Mouse (Mus musculus) lung, adult 18-20 months (tissue): Measurements from ENCODE around the gene Klc2.

Experiments
- DNase-seq, 2 experiments: peaks; one replicate each; pipeline ENCODE4 v3.0.0; 2022; ENCODE audit warnings: mixed read lengths in 2 of 2

Gene Klc2

DNA sequence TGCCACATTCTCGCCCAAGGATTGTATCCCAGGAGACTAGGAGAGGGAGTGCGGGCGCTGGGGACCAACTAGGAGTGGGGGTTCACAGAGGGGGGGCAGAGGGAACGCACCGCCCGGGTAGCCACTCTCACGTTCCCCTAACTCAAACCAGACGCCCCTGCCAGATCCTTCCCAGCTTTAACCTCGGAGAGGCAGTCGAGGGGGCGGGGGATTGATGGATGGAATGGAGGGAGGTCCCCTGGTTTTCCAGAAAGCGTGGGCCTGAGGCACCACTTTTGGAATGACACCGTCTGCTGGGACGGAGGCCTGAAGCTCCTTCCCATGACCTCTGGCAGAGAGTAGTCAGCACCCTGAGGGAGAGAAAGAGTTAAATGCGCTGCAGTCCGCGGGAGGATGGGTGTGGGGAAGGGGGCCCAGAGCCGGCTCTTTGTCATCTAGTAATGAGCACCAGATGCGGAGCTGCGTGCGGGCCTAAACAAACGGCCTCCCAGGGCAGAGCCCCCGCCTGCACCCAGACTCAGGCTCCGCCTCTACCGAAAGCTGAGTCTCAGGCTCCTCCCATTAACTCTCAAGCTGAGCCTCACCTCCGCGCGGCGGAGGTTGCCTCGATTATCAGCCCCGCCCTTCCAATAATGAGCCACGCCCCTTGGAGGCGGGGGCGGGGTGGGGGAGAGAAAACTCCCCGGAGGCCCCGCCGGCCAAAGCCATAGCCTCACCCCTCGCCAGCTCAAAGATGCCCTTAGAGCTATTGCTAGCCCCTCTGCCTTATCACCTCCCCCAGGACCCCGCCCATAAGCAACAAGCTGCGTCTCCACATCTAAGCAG is 46.6 kb downstream of the Klc2 start:
- peak; percentile 84 to 87 for DNase-seq

DNA sequence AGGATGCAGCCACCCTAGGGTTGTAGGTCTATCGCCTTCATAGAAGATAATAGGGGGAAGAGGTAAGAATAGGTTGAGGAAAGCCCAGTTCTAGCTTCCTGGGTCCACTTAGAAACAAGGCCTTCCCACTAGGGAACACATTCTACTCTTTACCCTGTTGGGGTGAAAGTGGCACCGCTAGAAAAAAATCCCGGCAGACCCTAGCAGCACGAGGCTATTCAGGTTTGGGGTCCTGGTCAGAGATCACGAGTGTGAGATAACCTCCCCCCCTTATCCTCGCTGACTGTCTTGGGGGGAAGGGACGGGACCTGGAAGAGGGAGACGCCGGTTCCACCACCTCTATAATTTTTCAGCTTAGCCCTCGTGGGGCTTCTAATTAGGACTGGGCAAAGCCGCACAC is 47.3 kb downstream of the Klc2 start:
- DNase-seq, result no peak

DNA sequence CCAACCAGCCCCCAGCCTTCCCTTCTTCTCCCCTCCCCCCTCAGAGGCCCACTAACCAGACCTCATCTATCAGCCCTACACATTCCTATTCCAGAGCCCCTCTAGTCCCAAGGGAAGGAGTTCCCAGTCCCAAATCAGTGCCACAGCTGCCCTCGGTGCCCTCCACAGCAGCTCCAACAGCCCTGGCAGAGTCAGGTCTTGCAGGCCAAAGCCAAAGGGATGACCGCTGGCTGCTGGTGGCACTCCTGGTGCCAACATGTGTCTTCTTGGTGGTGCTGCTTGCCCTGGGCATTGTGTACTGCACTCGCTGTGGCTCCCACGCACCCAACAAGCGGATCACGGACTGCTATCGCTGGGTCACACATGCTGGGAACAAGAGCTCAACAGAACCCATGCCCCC is 48.4 kb downstream of the Klc2 start:
- DNase-seq, result no peak

DNA sequence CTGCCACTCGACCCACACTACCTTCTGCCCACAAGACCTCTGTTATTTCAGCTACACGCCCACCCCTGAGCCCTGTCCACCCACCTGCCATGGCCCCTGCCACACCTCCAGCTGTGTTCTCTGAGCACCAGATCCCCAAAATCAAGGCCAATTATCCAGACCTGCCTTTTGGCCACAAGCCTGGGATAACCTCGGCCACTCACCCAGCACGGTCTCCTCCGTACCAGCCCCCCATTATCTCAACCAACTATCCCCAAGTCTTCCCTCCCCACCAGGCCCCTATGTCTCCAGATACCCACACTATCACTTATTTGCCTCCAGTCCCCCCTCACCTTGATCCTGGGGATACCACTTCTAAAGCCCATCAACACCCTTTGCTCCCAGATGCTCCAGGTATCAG is 48.9 kb downstream of the Klc2 start:
- no peak for DNase-seq

DNA sequence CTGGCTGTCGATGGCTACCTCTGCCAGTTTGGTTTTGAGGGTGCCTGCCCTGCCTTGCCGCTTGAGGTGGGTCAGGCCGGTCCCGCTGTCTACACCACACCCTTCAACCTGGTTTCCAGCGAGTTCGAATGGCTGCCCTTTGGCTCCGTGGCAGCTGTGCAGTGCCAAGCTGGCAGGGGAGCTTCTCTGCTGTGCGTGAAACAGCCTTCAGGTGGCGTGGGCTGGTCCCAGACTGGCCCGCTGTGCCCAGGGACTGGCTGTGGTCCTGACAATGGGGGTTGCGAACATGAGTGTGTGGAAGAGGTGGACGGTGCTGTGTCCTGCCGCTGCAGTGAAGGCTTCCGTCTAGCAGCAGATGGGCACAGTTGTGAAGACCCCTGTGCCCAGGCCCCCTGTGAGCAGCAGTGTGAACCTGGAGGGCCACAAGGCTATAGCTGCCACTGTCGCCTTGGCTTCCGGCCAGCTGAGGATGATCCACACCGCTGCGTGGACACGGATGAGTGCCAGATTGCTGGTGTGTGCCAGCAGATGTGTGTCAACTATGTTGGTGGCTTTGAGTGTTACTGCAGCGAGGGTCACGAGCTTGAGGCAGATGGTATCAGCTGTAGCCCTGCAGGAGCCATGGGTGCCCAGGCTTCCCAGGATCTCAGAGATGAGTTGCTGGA is 49.7 kb downstream of the Klc2 start:
- DNase-seq, result no peak

DNA sequence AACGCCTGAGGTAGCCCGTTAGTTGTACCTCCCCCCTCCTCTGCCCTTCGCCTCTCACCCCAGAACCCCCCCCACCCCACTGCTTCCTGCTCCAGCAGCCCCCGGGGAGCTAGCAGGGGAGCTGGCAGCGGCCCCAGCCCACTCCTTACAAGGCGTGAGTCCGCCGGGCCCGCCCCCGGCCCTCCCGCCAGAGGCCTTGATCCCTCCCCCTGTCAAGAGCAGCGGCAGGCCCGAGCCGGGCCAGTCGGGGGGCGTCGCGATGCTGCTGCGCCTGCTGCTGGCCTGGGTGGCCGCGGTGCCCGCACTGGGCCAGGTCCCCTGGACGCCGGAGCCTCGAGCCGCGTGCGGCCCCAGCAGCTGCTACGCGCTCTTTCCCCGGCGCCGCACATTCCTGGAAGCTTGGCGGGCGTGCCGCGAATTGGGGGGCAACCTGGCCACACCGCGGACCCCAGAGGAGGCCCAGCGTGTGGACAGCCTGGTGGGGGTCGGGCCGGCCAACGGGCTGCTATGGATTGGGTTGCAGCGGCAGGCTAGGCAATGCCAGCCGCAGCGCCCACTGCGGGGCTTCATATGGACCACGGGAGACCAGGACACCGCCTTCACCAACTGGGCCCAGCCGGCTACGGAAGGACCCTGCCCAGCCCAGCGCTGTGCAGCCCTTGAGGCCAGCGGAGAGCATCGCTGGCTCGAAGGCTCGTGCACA is 50.3 kb downstream of the Klc2 start, which contains the start of gene Cd248:
Gene Cd248 (plus strand): TSS at position 212 of the 703 bp plus-strand sequence.
- peak; percentile 49 to 59 for DNase-seq

DNA sequence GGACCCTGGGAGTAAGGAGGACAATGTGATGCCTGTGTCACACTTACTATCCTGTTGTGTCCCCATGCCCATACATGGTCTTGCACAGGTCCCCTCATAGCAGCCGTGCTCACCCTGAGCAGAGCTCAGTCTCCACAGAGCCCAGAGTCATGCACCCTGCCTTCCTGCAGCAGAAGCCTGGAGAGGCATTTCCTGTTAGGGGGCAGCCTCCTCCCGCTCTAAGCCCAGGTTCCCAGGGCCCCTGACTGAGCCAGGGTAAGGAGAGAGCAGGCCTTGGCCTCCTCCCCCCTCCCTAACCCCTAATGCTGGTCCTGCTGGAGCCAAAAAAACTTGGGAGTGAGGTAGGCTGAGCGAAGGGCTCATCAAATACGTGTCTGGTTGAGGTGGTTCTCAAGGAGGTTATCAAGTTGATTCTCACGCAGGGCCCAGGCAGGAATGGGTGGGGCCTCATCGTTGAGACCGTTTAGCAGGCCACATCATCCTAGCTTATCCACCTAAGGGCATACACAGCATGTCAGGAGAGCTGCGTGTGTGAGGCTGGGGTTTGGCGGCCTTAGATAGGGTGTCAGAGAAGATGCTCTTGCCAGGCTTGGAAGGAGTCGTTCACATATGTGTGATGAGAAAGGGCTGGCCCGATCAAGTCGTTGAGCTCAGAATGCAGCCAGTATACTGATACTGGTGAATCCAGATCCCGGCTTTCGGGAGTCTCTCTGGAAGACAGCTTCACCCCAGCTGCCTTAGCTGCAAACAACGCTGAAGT is 51.1 kb downstream of the Klc2 start:
- no peak for DNase-seq

DNA sequence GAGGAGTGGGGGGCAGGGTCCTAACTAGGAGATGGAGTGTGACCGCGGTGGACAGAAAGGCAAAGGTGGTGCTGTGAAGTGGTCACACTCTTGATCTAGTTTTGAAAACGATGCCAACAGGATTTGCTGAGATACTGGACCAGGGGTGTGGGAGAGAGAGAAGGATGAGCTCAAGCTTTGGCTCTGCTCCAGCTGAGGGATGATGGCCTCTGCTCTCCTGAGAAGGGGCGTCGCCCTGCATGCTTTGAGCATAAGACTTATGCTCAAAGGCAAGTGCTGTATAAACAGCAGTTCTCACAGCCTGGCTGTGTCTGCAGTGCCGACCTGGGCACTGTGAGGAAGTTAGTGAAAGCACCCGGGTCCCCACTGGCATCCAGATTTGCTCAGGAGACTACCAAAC is 53.3 kb downstream of the Klc2 start:
- peak in 1 of 2 experiments; percentile 37 for DNase-seq

DNA sequence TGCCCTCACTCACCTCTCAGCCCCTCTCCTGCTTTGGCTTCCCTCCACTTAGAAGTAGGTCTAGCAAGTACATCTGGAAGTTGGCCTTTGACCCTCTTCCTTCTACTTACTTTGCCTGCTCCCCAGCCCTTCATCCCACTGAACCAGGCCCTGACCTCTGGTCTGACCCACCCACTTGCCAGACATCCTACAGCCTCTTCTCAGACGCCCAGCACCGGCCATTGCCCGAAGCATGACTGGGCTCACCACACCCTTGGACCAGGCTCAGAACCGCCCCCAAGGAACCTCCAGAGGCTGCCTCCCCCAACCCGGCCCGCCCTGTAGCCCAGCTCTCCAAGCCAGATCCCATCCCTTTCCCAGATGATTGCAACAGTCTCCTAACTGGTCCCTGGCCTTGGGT is 55.9 kb downstream of the Klc2 start:
- DNase-seq, result peak in 1 of 2 experiments; percentile 42

DNA sequence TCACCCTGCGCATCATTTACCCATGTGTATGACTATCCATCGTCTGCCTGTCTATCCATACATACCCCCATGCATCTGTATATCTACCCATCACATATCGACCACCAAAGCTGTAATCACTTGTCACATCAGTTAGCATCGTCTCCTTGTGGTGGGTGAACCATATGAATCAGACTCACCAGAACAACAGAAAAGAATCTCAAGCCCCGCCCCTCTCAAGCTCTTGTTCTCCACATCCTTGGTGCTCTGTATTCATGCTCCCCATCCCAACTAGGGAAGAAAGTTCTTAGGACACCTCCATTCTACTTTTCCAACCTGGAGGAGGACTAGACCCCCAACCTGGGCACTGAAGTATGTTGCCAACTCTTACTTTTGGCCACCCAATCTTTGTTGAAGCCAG is 56.3 kb downstream of the Klc2 start:
- DNase-seq, result no peak

DNA sequence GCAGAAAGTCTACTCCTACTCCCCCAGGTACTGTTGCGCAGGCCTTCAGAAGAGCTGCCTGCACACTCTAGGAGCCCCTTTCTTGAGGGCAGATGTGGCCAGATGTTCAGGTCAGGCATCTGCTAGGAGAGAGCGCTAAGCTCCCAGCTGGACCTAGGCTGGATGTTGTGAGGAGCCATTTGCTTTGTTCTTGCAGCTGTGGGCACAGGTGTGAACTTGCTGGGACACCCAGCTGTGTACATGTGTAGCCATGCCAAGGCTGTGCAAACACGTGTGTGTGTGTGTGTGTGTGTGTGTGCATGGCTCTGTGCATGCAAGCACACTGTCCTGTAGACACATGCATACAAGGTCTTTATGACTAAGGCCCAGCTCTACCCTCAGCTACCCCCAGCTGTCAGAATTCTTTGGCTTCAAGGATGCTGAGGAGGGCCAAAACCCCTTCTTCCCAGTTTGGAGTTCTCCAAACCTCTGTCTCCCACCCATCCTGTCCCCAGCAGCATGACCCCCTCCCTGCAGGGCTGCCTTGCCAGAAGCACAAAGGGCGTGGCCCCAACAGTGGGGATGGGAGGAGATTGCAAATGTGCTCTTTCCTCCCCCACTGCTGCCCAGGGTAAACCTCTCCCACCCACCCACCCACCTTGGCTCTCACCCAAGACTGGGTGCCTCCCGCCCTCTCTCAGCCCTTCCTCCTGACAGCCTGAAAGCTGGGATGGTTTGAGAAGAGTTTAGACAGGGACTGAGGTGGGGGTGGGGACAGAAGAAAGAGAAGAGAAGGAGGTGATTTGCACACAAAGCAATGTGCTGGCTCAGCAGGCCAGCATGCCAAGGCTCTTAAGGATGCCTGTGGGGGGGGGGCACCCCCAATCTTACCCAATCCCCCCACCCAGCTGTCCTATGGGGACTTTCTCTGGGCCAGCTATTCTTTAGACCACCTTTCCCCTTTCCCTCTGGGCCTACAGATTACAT is 57.7 kb downstream of the Klc2 start:
- DNase-seq, result peak in 1 of 2 experiments; percentile 42

DNA sequence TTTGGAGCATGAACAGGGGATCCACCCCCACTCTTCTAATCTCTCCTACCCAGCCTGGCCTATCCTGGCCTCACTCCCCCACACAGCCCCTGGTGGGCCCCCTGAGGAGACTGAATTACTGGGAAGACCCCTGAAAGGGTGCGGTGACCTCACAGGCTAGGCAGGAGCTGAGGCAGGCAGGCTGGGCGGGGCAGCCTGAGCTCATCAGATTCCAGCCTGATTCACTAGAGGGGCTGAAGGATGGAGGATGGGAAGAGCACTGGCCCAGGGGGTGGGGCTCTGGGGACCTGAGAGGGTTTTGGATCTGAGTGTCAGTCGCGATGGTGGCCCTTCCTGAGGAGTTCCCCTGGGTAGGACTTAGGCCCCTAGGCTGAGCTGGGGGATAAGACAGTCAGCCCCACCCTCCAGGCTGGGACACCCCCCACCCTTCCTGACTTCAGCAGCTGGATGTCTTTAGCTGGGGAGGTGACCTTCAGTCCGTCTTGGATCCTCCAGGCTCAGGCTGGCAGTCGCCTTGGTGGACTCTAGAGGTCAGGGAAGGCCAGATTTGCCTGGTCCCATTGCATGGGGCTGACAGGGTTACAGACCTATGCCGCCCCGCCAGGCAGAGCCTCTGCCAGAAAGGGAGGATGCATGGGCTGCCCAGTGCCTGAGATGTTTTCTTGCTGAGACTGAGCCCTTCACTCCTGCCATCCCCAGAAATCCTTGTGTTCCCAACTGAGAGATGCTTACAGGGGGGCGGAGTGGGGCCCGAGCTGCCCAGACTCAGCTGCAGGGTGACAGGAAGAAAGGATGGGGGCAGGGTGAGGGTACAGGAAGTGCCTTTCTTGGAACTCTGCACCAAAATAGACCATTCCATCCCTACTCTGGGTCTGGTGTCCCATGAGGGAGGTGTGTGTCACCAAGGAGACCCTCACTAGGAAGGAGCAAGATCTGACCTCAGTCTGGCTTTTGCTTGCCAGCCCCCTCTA is 59.3 kb downstream of the Klc2 start:
- DNase-seq, result no peak

DNA sequence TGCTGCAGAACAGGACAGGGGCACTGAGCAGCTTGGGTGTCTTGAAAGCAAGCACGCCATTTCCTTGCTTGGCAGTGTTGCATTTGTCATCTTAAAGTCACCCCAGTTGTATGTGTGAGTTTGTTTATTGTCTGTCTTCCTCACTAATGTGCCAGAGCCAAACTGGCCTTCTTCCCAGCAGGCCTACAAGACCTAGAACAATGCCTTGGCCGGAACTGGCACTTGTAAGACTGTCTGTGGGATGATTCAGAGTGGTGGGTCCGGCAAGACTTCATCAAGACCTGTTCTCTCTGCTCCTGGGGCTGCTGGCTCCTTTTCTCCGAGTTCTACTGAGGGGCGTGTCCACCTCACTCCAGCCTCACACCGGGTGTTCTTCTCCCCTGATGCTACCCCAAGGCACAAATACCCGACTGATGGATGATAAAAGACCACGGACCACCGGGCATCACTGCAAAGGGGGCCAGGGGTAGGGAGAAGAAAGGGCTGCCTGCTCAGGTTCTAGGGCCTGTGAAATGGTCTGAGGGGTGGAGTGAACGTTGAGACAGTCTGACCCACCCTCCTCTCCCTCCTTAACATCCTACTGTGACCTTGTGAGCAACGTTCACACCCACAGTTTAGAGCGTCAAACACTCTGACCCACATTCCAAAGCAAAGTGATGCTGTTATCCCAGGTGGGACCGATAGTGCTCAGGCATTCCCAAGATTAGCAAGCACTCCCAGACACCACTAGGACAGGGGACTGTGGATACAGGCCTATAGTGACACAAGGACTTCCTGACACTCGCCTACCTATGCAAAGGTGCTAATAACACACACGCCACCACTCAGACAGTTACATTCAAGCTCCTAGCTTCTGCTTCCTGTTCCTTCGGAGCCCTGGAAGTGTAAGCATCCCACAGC is 60.2 kb downstream of the Klc2 start:
- DNase-seq, result peak; percentile 39 to 55
